ENCODE assay signal across 9 mouse cellular contexts in the genomic region with DNA sequence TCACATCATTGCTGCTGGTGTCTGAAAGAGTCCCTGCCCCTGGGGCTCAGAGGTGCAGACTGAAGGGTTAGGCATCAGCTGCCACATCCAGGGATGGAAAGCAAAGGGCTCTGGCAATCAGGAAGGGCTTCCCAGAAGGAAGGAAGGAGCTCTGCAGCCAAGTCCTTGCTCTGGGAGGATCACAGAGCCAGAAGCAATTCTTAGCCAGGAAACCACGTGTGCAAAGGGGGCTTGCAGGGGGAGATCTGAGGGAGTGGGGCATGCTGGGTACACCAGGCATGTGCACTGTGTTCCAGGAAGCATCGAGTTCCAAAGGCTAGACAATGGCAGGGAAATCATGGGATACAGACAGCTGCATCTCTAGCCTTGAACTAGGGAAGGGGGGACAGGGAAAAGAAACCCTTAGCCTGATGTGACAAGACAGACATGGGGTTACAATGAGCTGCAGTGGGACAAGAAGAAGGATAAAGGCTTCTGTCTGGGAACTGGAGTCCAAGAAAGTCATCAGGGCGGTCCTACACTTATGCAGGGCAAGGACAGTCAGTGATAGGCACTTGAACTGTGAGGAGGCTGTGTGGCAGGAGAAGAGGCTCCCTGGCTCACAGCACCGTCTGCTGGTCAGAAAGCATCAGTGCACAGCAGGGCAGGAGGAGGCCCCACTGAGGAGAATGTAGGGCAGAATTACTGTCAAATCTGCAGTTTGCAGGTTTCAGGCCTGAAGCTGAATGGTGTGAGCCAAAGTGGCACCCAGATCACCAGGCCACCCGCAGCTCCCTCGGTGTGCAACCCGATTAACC. TPM values are rescaled to one million over a fixed set of nuclear protein-coding genes. Genes with fewer than 3 reads are reported as not detected.
A peak's percentile ranks its signal among the peaks of the same experiment; 100 is the strongest.
DNase-seq lines count a peak whose midpoint lies in the region; ATAC-seq and TF ChIP-seq lines count a peak whose summit lies in the region.
"Not testable (repeated sequence)": the region's sequence is repeated elsewhere in the genome, so short reads cannot be mapped to it uniquely, and the experiment has no call there.
"Had no signal": no experiment of that assay in that cellular context is flagged by ENCODE, and none has a peak within 500 bp of the region (broad histone marks: within the 10 kb centered on the region; RNA-seq: fewer than 3 reads in every experiment).

No protein-coding gene starts in this region.

- H3K4me3 ChIP-seq in hindbrain, embryonic 11.5 days (ENCODE audit: low read depth, low read length); lung, embryonic 16.5 days (ENCODE audit: low read length): not testable (repeated sequence)

- peak; percentile 97 for TF ChIP-seq CTCF in Patski (IDR thresholded peaks at IDR 0.05)

- peak; percentile 61 for ATAC-seq in Patski
- not testable (repeated sequence) for ATAC-seq in hindbrain, embryonic 11.5 days (ENCODE audit: low FRiP score)
- peak; percentile 64 for ATAC-seq in lung, embryonic 16.5 days (ENCODE audit: low read depth)

- not testable (repeated sequence) for H3K27ac ChIP-seq in hindbrain, embryonic 11.5 days (ENCODE audit: low read depth, low read length); lung, embryonic 16.5 days (ENCODE audit: low read length)

- H3K27me3 ChIP-seq in Patski: peaks cover 13% of the 10 kb centered on the region
- H3K27me3 ChIP-seq in hindbrain, embryonic 11.5 days (ENCODE audit: control insufficient read depth, insufficient read depth, low read length); lung, embryonic 16.5 days (ENCODE audit: control insufficient read depth, insufficient read depth, low read depth, low read length): not testable (repeated sequence)

- POLR2A ChIA-PET in Patski (lab: Charles Lee): interaction anchor here (0.6 kb wide), 1 partner anchor 362 kb away, joined by 5 read pairs; no protein-coding TSS in a partner anchor

- H3K9ac ChIP-seq in hindbrain, embryonic 11.5 days (ENCODE audit: low read depth, low read length); lung, embryonic 16.5 days (ENCODE audit: low read length): not testable (repeated sequence)

- peak; percentile 27 for DNase-seq in Patski (ENCODE audit: low read depth, low spot score)
- DNase-seq in cerebellum, adult 9-11 months: peak; percentile 38
- DNase-seq in frontal cortex, postnatal 25 days (ENCODE audit: low spot score in 2 of 2): peak; percentile 33 to 44
- DNase-seq in hindbrain, embryonic 11.5 days (ENCODE audit: low spot score): peak; percentile 56
- DNase-seq in layer of hippocampus, postnatal 25 days (ENCODE audit: extremely low spot score in 1 of 2, low spot score in 1 of 2): peak; percentile 28 to 54
- peak; percentile 61 for DNase-seq in retina, postnatal 1 day
- DNase-seq in thymus, postnatal 4 days: peak; percentile 73

- in situ Hi-C loops in Patski (cut with MboI; ENCODE audit: low pct_unique_long_range_greater_than_20kb): loop anchor here (5.0 kb wide), 1 partner anchor 83 kb away; no protein-coding TSS in a partner anchor

- CTCF ChIA-PET in Patski (lab: Charles Lee): interaction anchor here (0.8 to 1.5 kb wide), 5 partner anchors 14 to 100 kb away, joined by 3 to 5 read pairs (median 3); no protein-coding TSS in a partner anchor

- not testable (repeated sequence) for H3K9me3 ChIP-seq in hindbrain, embryonic 11.5 days (ENCODE audit: control insufficient read depth, low read length); lung, embryonic 16.5 days (ENCODE audit: control insufficient read depth, low read length)

- H3K4me2 ChIP-seq in hindbrain, embryonic 11.5 days (replicated peaks; ENCODE audit: low read depth, low read length); lung, embryonic 16.5 days (ENCODE audit: low read depth, low read length): not testable (repeated sequence)

- 43% methylated on average over 7 of the region's 7 CpGs for WGBS in hindbrain, embryonic 11.5 days
- 30% methylated on average over 7 of the region's 7 CpGs for WGBS in lung, embryonic 16.5 days

- H3K4me1 ChIP-seq in hindbrain, embryonic 11.5 days (replicated peaks; ENCODE audit: control insufficient read depth, insufficient read depth, low read length); lung, embryonic 16.5 days (replicated peaks; ENCODE audit: control insufficient read depth, insufficient read depth, low read length): not testable (repeated sequence)

- not testable (repeated sequence) for H3K36me3 ChIP-seq in hindbrain, embryonic 11.5 days (ENCODE audit: control insufficient read depth, insufficient read depth, low read length); lung, embryonic 16.5 days (ENCODE audit: control insufficient read depth, insufficient read depth, low read length)

RNA-seq across cellular contexts. Expression of gene Csf2rb, which starts 14.3 kb away (rescaled TPM):
- polyA plus RNA-seq in Patski (2021): 0.36 TPM
- polyA plus RNA-seq in hindbrain, embryonic 11.5 days (2014; fragmentation: Nextera tagmentation; extraction: Ambion mirVana): 1.3 and 1.9 TPM in 2 replicates
- total RNA-seq in layer of hippocampus, postnatal 25 days (2021): 1 to 10 TPM; 2.5 to 2.6 TPM
- 3.0 and 6.5 TPM in 2 replicates for polyA plus RNA-seq in lung, embryonic 16.5 days (2015; fragmentation: Nextera tagmentation; extraction: Ambion mirVana)

RNA-seq across cellular contexts. Expression of gene Csf2rb2, which starts 34.3 kb away (rescaled TPM):
- 0.09 TPM for polyA plus RNA-seq in Patski (2021)
- polyA plus RNA-seq in hindbrain, embryonic 11.5 days (2014; fragmentation: Nextera tagmentation; extraction: Ambion mirVana): 0.34 and 0.39 TPM in 2 replicates
- total RNA-seq in layer of hippocampus, postnatal 25 days (2021): 1 to 10 TPM; 1.5 to 2.1 TPM
- polyA plus RNA-seq in lung, embryonic 16.5 days (2015; fragmentation: Nextera tagmentation; extraction: Ambion mirVana): 0.47 and 0.48 TPM in 2 replicates

RNA-seq across cellular contexts. Expression of gene Tex33, which starts 55.9 kb away (rescaled TPM):
- not detected for polyA plus RNA-seq in Patski (2021)
- polyA plus RNA-seq in hindbrain, embryonic 11.5 days (2014; fragmentation: Nextera tagmentation; extraction: Ambion mirVana): not detected in 2 replicates
- not detected for total RNA-seq in layer of hippocampus, postnatal 25 days (2021)
- not detected in 2 replicates for polyA plus RNA-seq in lung, embryonic 16.5 days (2015; fragmentation: Nextera tagmentation; extraction: Ambion mirVana)
- polyA plus RNA-seq: macrophage had no signal
